Mouse (Mus musculus): ENCODE measurements around the gene Adamtsl3. TPM values are rescaled to one million over a fixed set of nuclear protein-coding genes. Genes with fewer than 3 reads are reported as not detected.
A peak's percentile ranks its signal among the peaks of the same experiment; 100 is the strongest.

The Adamtsl3 gene
- polyA plus RNA-seq (2015; fragmentation: Nextera tagmentation; extraction: Ambion mirVana): 0.93 and 1.1 TPM in 2 replicates

DNA sequence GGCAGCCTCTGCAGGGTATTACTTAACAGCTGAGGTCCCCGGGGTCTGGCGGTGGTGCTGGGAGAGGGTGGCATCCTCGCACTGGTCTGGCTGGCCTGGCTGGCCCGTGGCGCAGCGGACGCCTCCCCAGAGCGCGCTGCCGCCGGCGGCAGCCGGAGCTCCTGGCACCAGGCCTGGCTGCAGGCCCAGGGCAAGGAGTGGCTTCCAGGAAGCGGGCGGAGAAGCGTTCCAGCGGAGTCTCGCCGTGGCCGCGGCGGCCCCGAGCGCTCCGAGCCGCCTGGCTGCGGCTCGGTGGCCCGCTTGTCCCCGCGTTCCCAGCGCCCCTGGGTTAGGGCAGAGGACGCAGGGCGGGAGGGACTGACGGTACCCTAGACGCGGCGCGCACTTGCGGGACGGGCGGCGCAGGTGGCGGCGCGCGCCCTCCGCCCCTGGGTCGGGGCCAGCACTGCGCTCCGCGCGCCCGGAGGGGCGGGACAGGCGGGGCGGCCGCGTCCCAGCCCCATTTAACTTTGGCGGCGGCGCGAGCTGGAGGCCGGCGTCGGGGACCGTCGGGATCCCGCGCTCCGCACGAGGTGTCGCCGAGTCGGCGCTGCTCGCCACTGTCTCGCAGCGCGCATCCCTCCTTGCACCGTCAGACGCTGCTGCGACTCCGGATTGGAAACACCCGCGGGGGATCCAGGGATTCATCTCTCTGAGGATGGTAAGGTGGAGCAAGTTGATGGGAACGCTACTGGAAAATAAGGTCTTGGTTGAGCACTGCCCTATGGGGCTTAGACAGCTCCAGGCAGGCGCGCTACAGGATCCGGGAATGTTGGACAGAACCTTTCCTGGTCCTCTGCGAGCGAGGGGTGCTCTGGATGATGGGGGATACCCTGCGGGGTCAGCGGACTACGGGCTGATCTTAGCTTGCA, at the start of gene Adamtsl3:
TSS of gene Adamtsl3 (plus strand) at position 484 of the 911 bp plus-strand sequence.
- WGBS: under 1% methylated on average over 69 of the region's 95 CpGs
- Histone ChIP-seq H3K4me1 (ENCODE audit: control insufficient read depth, insufficient read depth, low read depth, low read length) (peaks cover 11% of the 10 kb centered on the region), H3K9ac (ENCODE audit: low read depth, low read length) (peak within 1 kb of the TSS; percentile 62), H3K9me3 (ENCODE audit: control insufficient read depth, low read length) (no peaks in the 10 kb centered on the region), H3K36me3 (ENCODE audit: control insufficient read depth, insufficient read depth, low read length) (no peaks in the 10 kb centered on the region), H3K27me3 (replicated peaks; ENCODE audit: control insufficient read depth, insufficient read depth, low read length) (peaks cover 25% of the 10 kb centered on the region), H3K27ac (ENCODE audit: low read depth, low read length) (no peak within 1 kb of the TSS), H3K4me2 (ENCODE audit: low read length) (peak within 1 kb of the TSS; percentile 83), H3K4me3 (ENCODE audit: low read length) (peak within 1 kb of the TSS; percentile 57)
- peak; percentile 81 for ATAC-seq

DNA sequence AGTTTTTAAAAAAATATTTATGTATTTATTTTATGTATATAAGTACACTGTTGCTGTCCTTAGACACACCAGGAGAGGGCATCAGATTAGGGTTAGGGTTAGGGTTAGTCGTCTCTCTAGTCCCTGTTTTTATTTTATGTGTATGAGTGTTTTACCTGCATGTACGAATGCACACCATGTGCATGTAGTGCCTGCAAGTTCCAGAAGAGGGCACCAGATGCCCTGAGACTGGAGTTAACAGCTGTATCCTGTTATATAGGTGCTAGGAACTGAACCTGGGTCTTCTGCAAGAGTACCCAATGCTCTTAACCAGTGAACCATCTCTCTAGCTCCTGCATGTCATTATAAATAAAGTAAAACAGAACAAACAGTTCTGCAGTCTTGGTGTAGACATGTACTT, 48.3 kb upstream of the Adamtsl3 start:
- H3K27ac ChIP-seq (ENCODE audit: low read depth, low read length): no peak overlapping the region
- WGBS: 93% methylated on average over 2 of the region's 2 CpGs

DNA sequence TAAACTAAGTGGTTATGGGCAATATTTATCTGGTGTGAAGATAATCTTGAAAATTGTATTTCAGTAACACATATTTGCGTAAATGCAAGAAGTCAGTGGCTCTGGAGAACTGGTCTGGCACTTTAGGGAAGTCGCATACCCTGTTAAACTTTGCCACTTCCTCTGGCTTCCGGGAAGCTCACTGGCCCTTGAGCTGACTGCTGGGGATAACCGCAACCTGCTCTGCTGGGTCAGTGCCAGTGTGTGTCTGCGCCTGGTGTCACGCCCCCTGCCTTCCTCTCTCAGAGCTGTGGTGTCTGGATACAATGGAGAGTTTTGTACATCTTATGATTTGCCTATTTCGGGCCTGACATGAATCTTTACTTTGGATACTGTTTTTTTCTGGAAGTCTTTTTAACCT, 42.1 kb upstream of the Adamtsl3 start:
- no peaks in the 10 kb centered on the region for H3K36me3 ChIP-seq (ENCODE audit: control insufficient read depth, insufficient read depth, low read length)
- H3K27me3 ChIP-seq (replicated peaks; ENCODE audit: control insufficient read depth, insufficient read depth, low read length): no peaks in the 10 kb centered on the region
- WGBS: 71% methylated on average over 7 of the region's 7 CpGs
- H3K4me1 ChIP-seq (ENCODE audit: control insufficient read depth, insufficient read depth, low read depth, low read length): peaks cover 7% of the 10 kb centered on the region; the same call in 1 of the 2 replicates
- no peak overlapping the region for H3K4me2 ChIP-seq (ENCODE audit: low read length)
- H3K27ac ChIP-seq (ENCODE audit: low read depth, low read length): no peak overlapping the region
- no peak overlapping the region for H3K4me3 ChIP-seq (ENCODE audit: low read length)
- no peak for ATAC-seq
- H3K9ac ChIP-seq (ENCODE audit: low read depth, low read length): no peak overlapping the region
- H3K9me3 ChIP-seq (ENCODE audit: control insufficient read depth, low read length): no peaks in the 10 kb centered on the region

More for the DNA sequence above, 48.3 kb upstream of the Adamtsl3 start:
- Histone ChIP-seq H3K4me1 (ENCODE audit: control insufficient read depth, insufficient read depth, low read depth, low read length) (no peaks in the 10 kb centered on the region), H3K9me3 (ENCODE audit: control insufficient read depth, low read length) (no peaks in the 10 kb centered on the region), H3K9ac (ENCODE audit: low read depth, low read length) (no peak overlapping the region), H3K36me3 (ENCODE audit: control insufficient read depth, insufficient read depth, low read length) (no peaks in the 10 kb centered on the region), H3K4me3 (ENCODE audit: low read length) (no peak overlapping the region), H3K4me2 (ENCODE audit: low read length) (no peak overlapping the region), H3K27me3 (replicated peaks; ENCODE audit: control insufficient read depth, insufficient read depth, low read length) (no peaks in the 10 kb centered on the region)
- ATAC-seq: no peak

DNA sequence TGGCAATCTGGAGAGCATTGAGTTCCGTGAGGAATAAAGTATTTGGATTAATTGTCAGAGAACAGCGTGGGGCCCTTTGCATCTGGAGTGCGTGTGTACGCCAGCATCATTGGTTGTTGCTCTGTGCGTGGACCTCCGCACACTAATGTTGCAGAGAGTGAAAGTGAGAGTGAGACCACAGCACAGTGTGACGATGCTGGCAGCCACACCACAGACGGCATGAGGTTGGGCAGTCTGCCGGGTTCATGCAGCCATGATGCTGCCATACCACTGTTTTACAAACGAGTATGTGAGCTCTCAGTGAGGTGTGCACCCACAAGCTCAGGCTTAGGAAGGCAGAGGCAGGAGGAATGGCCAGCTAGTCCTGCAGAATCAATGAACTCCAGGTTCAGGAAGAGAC, 41.4 kb upstream of the Adamtsl3 start:
- Histone ChIP-seq H3K27ac (ENCODE audit: low read depth, low read length) (0 out of 2 replicates have a peak overlapping the region, but pooled peaks have one; percentile 9), H3K36me3 (ENCODE audit: control insufficient read depth, insufficient read depth, low read length) (no peaks in the 10 kb centered on the region), H3K9me3 (ENCODE audit: control insufficient read depth, low read length) (no peaks in the 10 kb centered on the region), H3K9ac (ENCODE audit: low read depth, low read length) (no peak overlapping the region), H3K4me3 (ENCODE audit: low read length) (no peak overlapping the region), H3K4me1 (ENCODE audit: control insufficient read depth, insufficient read depth, low read depth, low read length) (peaks cover 7% of the 10 kb centered on the region; the same call in 1 of the 2 replicates), H3K27me3 (replicated peaks; ENCODE audit: control insufficient read depth, insufficient read depth, low read length) (no peaks in the 10 kb centered on the region), H3K4me2 (ENCODE audit: low read length) (0 out of 2 replicates have a peak overlapping the region, but pooled peaks have one; percentile 4)
- 56% methylated on average over 10 of the region's 10 CpGs for WGBS
- ATAC-seq: 0 out of 2 replicates have a peak, but pooled peaks have one; percentile 37

DNA sequence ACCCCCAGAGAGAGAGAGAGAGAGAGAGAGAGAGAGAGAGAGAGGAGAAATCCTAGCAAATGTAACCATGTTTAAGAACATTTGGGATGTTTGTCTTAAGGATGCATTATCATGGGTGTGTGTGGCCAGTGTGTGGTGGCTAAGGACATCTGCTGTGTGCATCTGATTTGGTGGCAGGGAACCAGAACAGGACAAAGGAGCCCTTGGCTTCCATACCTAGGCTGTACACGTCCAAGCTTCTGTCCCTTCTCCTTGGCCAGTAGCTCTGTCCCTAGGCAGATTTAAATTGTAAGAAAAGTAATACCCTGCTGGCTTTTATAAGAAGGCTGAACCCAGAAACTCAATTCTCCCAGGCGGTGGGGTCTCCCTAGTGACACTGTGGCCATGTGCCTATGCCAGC, 40.9 kb upstream of the Adamtsl3 start:
- peaks cover 7% of the 10 kb centered on the region; the same call in 1 of the 2 replicates for H3K4me1 ChIP-seq (ENCODE audit: control insufficient read depth, insufficient read depth, low read depth, low read length)
- 0 out of 2 replicates have a peak overlapping the region, but pooled peaks have one; percentile 9 for H3K27ac ChIP-seq (ENCODE audit: low read depth, low read length)
- WGBS: 62% methylated on average over 2 of the region's 2 CpGs
- no peak overlapping the region for H3K4me2 ChIP-seq (ENCODE audit: low read length)
- no peaks in the 10 kb centered on the region for H3K27me3 ChIP-seq (replicated peaks; ENCODE audit: control insufficient read depth, insufficient read depth, low read length)
- no peaks in the 10 kb centered on the region for H3K36me3 ChIP-seq (ENCODE audit: control insufficient read depth, insufficient read depth, low read length)
- no peak overlapping the region for H3K9ac ChIP-seq (ENCODE audit: low read depth, low read length)
- ATAC-seq: no peak
- H3K9me3 ChIP-seq (ENCODE audit: control insufficient read depth, low read length): no peaks in the 10 kb centered on the region
- no peak overlapping the region for H3K4me3 ChIP-seq (ENCODE audit: low read length)

DNA sequence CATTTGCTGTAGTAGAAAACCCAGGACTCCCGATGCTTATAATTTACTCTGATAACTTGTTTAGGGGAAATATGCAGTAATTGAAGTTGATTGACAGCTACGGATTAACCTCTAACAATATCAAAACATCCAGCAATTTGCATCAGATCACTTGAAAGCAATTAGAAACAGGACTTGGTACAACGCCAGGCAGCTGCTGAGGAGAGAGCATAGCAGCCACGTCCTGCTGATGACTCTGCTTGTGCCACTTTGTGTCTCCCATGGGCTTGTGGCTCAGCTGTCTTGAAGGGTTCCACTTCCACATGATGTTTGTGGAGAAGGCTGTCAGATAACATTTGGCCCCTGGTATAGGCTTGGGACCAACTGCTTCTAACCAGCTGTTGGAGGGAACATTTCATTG, 27.1 kb upstream of the Adamtsl3 start:
- no peak for ATAC-seq
- Histone ChIP-seq H3K9me3 (ENCODE audit: control insufficient read depth, low read length) (no peaks in the 10 kb centered on the region), H3K27me3 (replicated peaks; ENCODE audit: control insufficient read depth, insufficient read depth, low read length) (no peaks in the 10 kb centered on the region), H3K4me3 (ENCODE audit: low read length) (no peak overlapping the region), H3K36me3 (ENCODE audit: control insufficient read depth, insufficient read depth, low read length) (no peaks in the 10 kb centered on the region), H3K27ac (ENCODE audit: low read depth, low read length) (no peak overlapping the region), H3K4me2 (ENCODE audit: low read length) (no peak overlapping the region), H3K4me1 (ENCODE audit: control insufficient read depth, insufficient read depth, low read depth, low read length) (no peaks in the 10 kb centered on the region), H3K9ac (ENCODE audit: low read depth, low read length) (no peak overlapping the region)
- WGBS: 59% methylated on average over 4 of the region's 4 CpGs

DNA sequence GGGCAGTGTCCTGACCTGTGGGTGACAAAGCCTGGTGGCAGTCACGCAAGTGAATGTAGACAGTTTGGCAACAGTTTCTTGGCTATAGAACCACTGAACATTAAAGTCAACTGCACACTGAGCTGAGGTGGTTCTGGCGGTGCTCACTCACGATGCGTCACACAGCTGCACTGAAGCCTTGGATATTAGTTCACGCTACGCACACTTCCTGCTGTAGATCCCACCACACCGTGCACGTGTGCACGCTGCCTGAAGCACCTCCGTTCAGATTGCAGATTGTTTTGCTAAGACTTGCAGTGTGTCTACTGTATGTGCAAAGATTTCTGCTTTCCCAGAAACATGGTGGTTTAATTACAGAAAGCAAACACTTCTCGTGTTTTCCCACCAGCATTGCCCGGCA, 17.0 kb upstream of the Adamtsl3 start:
- ATAC-seq: no peak
- WGBS: 85% methylated on average over 12 of the region's 12 CpGs
- no peaks in the 10 kb centered on the region for H3K4me1 ChIP-seq (ENCODE audit: control insufficient read depth, insufficient read depth, low read depth, low read length)

DNA sequence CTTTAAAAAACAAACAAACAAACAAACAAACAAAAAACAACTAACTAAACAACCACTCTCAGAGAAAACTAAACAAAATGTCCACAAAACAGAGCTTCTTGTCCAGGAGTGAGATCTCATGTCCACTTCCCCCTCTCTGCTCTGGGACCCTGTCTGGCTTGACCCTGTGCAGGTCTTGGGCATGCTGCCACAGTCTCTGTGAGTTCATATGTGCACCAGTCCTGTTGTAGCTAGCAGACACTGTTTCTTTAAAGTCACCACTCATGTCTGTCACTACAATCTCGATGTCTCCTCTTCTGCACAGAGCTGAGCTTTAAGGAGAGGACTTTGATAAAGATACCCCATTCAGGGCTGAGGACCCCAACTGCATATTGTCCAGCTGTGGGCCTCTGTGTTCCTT, 8.9 kb upstream of the Adamtsl3 start:
- no peak overlapping the region for H3K4me2 ChIP-seq (ENCODE audit: low read length)
- H3K4me1 ChIP-seq (ENCODE audit: control insufficient read depth, insufficient read depth, low read depth, low read length): no peaks in the 10 kb centered on the region
- H3K36me3 ChIP-seq (ENCODE audit: control insufficient read depth, insufficient read depth, low read length): no peaks in the 10 kb centered on the region
- ATAC-seq: no peak
- no peaks in the 10 kb centered on the region for H3K27me3 ChIP-seq (replicated peaks; ENCODE audit: control insufficient read depth, insufficient read depth, low read length)
- H3K4me3 ChIP-seq (ENCODE audit: low read length): no peak overlapping the region
- H3K9ac ChIP-seq (ENCODE audit: low read depth, low read length): no peak overlapping the region
- H3K9me3 ChIP-seq (ENCODE audit: control insufficient read depth, low read length): no peaks in the 10 kb centered on the region
- no peak overlapping the region for H3K27ac ChIP-seq (ENCODE audit: low read depth, low read length)
- 78% methylated on average over 1 of the region's 1 CpGs for WGBS

More for the DNA sequence above, 17.0 kb upstream of the Adamtsl3 start:
- H3K9me3 ChIP-seq (ENCODE audit: control insufficient read depth, low read length): no peaks in the 10 kb centered on the region
- H3K36me3 ChIP-seq (ENCODE audit: control insufficient read depth, insufficient read depth, low read length): no peaks in the 10 kb centered on the region
- no peaks in the 10 kb centered on the region for H3K27me3 ChIP-seq (replicated peaks; ENCODE audit: control insufficient read depth, insufficient read depth, low read length)
- H3K27ac ChIP-seq (ENCODE audit: low read depth, low read length): no peak overlapping the region
- no peak overlapping the region for H3K4me2 ChIP-seq (ENCODE audit: low read length)
- no peak overlapping the region for H3K4me3 ChIP-seq (ENCODE audit: low read length)
- H3K9ac ChIP-seq (ENCODE audit: low read depth, low read length): no peak overlapping the region

DNA sequence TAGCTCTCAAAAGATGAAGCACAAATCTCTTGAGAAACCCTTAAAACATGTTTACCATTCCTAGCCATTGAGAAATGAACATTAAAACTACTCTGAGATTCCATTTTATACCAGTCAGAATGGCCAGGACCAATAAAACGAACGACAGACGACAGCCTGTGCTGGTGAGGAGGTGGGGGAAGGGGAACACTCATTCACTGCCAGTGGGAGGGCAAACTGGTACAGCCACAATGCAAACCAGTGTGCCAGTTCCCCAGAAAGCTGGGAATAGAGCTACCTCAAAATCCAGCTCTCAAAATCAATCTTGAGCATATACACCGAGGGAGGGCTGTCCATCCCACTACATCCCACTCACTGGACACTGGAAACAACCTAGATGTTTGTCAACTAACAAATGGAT, 8.3 kb upstream of the Adamtsl3 start:
- no peak for ATAC-seq
- 47% methylated on average over 4 of the region's 4 CpGs for WGBS
- Histone ChIP-seq H3K9me3 (ENCODE audit: control insufficient read depth, low read length) (no peaks in the 10 kb centered on the region), H3K4me3 (ENCODE audit: low read length) (no peak overlapping the region), H3K27me3 (replicated peaks; ENCODE audit: control insufficient read depth, insufficient read depth, low read length) (no peaks in the 10 kb centered on the region), H3K36me3 (ENCODE audit: control insufficient read depth, insufficient read depth, low read length) (no peaks in the 10 kb centered on the region), H3K4me2 (ENCODE audit: low read length) (no peak overlapping the region), H3K4me1 (ENCODE audit: control insufficient read depth, insufficient read depth, low read depth, low read length) (no peaks in the 10 kb centered on the region), H3K9ac (ENCODE audit: low read depth, low read length) (no peak overlapping the region), H3K27ac (ENCODE audit: low read depth, low read length) (no peak overlapping the region)
